Mouse (Mus musculus) kidney, postnatal 4 days (tissue): ENCODE results near the gene Clhc1.
A peak's percentile ranks its signal among the peaks of the same experiment; 100 is the strongest.
"Not testable (repeated sequence)": the region's sequence is repeated elsewhere in the genome, so short reads cannot be mapped to it uniquely, and the experiment has no call there.

Experiments
- DNase-seq, 2 experiments: peaks; one replicate each; pipeline ENCODE4 v3.0.0; 2021; ENCODE audit warnings: mixed read lengths in 2 of 2

Gene Clhc1

GRCm38 (mm10) chr11:29547752-29548503 lies at the start of gene Clhc1, which contains the start of gene Rps27a:
Gene Clhc1, plus strand, starts transcription at chr11:29547950.
Gene Rps27a, minus strand, starts transcription at chr11:29548109.
- peak; percentile 98 to 99 for DNase-seq

DNA sequence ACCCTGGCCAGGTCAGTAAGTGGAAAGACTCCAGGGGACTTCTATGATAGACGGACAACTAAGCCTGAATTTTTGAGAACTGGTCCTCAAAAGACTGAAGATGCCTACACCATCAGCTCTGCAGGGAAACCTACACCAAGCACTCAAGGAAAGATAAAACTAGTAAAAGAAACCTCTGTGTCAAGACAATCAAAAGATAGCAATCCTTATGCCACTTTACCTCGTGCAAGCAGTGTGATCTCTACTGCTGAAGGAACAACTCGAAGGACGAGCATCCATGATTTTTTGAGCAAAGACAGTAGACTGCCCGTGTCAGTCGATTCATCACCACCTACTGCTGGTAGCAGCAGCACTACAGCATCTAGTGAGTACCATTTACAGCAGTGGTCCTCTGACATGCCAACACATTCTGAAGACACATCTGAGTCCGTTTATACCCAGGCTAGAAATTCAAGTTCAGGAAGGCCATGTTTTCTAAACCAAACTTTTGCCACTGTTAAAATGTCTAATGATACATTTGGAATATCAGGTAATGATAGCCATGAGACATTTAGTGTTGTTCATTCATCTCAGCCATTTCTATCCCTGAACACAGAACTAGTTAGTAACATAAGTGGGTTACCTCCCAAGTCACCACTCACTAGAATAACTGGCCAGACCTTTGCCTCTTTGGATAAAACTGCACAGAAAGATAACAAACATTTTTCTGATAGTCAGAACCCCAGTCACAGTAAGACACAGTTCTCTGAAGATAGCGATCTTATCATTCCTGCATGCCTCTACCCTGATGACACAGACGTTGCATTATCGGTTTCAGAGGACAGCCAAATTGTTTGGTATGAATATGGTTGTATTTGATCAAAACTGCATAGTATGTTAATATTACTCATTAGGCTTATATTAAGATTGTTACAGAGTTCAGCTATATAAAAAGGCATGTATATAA lies 43.5 kb upstream of the Clhc1 start:
- DNase-seq: no peak

- no peak for DNase-seq
These were observed 42.7 kb upstream of the Clhc1 start for GRCm38 (mm10) chr11:29504899-29505625.

DNA sequence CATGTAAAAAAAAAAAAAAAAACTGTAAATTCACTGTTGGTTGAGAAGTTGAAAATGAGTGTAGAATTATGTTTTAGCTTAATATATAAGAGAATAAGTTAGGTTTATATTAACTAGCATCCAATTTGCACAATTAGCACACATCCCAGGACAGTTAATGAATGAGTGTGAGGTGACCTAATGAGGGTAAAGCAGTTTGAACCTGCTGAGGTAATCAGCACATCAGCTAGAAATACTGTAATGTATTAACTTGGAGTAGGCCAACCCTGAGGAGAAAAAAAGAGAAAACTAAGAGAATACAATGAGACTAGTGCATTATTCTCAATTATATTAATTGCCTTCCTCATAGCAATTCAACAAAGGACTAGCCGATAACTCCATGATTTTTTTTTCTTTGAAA lies 38.3 kb upstream of the Clhc1 start:
- no peak for DNase-seq

DNA sequence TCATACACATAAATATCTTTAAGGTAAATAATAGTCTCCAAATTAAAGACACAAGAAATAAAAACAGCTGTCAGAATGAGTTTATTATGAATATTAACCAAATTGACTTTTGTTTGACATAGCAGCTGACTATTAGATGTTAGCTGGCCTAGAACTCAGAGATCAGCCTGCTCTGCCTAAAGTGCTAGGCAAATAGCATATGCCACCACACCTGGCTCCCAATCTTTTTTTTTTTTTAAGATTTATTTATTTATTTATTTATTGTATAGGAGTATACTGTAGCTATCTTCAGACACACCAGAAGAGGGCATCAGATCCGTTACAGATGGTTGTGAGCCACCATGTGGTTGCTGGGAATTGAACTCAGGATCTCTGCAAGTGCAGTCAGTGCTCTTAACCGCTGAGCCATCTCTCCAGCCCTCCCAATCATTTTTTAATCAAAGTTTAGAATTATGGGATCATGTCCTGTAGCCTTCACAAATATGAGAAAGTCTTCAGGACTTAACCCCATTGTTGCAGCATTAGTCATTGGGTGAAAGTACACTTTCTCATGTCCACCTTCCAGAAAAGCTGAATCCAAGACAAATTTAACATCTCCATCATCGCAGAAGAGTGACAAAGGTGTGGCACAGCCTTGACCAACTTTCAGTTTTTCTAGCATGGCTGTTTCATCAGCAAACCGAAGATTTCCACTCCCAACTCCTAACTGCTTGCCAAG lies 34.8 kb upstream of the Clhc1 start:
- DNase-seq: no peak

GRCm38 (mm10) chr11:29514325-29514681 lies 33.4 kb upstream of the Clhc1 start:
- DNase-seq: no peak

DNA sequence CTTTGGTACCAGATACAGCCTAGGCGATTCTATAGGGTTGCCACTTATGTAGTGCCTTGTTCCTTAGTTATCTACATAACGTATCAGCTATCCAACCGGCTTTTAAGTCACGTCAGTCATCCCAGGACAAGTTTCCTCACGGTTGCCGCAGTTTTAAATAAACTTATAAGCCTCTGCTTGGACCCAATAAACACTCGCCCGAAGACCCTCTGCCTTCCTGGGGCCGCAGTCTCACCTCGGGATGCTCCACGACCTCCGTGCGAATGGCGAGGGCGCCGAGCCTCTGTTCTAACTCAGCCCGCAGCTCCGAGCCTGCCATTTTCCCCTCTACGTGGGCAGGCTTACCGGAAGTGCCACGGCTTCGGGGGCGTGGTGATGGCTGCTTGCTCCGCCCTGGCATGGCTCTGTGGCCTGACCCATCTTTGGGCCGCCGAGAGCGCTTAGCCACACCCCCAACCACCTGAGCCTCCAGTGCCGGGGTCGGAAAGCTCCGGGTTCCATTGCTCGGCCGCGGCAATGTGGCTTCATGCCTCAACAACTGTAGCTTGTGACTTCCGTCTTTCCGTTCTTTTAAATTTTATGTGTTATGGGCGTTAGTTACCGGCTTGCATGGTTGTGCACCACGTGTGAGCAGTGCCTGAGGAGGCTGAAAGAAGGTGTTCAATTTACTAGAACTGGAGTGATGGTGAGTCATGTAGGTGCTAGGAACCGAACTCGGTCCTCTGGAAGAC lies 32.9 kb upstream of the Clhc1 start, which contains the start of gene Prorsd1:
Gene Prorsd1, minus strand, starts transcription at position 352 of the 731 bp plus-strand sequence.
- peak; percentile 93 to 95 for DNase-seq

DNA sequence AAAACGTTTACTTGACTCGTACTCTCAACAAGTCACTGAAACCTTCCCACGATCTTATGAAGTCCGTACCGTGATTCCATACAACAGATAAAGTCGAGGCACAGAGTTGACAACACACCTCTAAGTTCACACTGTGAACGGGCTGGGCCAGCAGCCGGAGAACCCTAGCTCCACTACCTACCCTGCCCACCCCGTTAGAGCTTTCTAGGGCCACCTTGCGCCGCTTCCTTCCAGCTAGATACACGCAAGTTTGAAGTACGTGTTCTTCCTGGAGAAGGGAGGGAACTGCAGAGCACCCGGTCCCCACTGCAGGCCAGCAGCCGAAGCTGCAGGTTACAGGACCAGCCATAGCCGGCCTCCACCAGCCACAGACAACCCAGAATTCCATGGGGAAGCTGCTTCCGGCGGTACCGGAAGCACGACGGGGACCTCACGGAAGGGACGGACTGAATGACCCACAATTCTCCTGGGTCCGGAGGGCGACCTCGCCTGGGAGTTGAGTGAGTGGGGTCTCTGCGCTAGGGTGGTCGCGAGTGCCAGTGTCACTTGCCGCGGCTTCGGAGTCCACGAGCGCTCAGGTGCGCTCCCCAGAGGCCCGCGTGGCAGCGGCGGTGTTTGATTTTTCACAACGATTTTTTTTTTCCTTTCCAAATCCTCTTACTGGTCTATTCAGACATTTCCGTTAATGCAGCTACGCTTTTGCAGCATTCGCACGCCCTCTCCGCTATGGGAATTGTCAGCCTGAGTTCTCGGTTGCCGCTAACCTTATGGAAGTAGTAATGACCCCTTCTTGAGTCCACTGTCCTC lies 21.6 kb upstream of the Clhc1 start, which contains the start of gene Mtif2:
Gene Mtif2, plus strand, starts transcription at position 421 of the 807 bp plus-strand sequence.
- DNase-seq: peak; percentile 88 to 92

GRCm38 (mm10) chr11:29538201-29538600 lies 9.5 kb upstream of the Clhc1 start:
- DNase-seq: no peak

DNA sequence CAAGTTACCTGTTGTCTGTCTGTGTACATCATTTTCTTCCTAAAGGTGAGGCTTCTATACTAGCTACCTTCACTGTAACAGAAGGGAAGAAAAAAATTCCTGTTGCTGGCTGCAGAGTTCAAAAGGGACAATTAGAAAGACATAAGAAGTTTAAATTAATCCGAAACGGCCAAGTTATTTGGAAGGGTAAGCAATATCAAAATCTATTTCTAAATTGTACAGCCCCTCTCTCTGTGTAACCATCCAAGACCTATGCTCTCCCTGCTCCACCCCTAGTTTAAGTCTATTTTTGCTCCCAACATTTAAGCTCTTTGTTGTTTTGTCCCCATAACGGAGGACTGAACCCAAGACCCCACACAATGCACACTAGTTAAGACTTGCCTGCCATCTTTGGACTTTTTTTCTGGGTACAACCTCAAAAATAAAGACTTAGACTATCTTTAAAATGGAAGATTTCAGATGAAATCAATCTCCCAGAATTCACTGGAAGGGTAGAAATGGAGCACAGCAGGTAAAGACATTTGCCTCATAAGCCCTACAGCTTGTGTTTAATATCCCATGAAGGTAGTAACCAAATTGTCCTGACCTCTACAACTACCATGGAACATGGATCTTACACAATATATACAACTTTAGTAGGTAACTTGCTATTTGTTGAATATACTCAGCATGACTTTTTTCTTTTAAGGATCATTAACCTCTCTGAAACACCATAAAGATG lies 3.4 kb upstream of the Clhc1 start:
- no peak for DNase-seq

DNA sequence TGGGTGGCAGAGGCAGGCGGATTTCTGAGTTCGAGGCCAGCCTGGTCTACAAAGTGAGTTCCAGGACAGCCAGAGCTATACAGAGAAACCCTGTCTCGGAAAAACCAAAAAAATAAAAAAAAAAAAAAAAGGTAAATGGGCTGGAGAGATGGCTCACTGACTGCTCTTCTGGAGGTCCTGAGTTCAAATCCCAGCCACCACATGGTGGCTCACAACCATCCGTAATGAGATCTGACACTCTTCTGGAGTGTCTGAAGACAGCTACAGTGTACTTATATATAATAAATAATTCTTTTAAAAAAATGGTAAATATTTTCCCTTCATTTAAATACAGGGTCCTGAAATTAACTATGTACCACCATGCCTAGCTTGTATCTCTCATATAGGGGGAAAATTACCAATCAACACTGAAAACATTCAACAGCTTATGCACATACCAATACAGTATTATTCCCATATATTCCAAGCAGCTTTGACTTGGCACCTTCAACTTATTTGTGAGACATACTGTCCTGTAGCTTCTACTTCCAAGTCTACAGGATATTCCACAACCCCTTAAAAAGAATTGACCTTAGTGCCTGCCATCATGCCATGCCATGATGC lies 2.5 kb upstream of the Clhc1 start:
- DNase-seq: not testable (repeated sequence)

- DNase-seq: not testable (repeated sequence)
These were observed 1.5 kb upstream of the Clhc1 start for GRCm38 (mm10) chr11:29546297-29546696.

GRCm38 (mm10) chr11:29546762-29547161 lies 988 bp upstream of the Clhc1 start:
- no peak for DNase-seq

GRCm38 (mm10) chr11:29547249-29547751 lies 450 bp upstream of the Clhc1 start:
- DNase-seq: no peak

- DNase-seq: no peak
These were observed 1.0 kb downstream of the Clhc1 start for GRCm38 (mm10) chr11:29548504-29549424.

DNA sequence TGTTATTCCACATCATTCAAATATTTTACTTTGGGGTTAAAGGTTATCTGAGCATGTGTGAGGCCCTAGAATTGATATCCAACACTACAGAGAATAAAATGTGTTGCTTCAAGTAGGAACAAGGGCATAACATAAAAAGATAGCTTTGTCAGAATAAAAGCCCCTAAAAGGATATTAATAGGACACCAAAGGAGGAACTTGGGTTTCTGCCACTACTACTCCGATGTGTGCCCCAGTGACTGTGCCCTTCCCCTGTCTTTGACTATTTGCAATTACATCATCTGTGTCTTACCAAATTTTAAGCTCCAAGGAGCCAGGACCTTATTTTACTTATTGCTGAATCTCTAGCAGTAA lies 1.7 kb downstream of the Clhc1 start:
- no peak for DNase-seq

GRCm38 (mm10) chr11:29560452-29560851 lies 12.7 kb downstream of the Clhc1 start:
- DNase-seq: no peak

DNA sequence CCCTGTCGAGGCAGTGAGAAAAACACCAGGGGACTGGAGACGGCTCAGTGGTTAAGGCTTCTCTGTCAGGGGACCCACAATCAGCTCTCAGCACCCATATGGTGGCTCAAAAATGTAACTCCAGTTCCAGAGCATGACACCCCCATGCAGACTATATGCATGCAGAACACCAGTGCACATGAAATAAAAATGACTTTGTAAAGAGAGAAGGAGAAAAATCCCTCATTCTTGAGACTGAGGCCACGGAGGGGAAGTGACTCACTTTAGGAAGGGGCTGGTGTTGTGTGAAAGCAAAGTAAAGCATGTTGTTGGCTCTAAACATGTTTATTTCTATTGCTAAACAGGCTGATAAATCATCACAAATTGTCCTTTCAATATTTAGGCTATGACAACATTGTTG lies 13.2 kb downstream of the Clhc1 start:
- no peak for DNase-seq
